Mouse (Mus musculus) adrenal gland, postnatal 25 days (tissue): ENCODE measurements around the gene Olfr1499. TPM values are rescaled to one million over a fixed set of nuclear protein-coding genes. Genes with fewer than 3 reads are reported as not detected.
"Not testable (repeated sequence)": the region's sequence is repeated elsewhere in the genome, so short reads cannot be mapped to it uniquely, and the experiment has no call there.

Experiments used
- DNase-seq: peaks from one replicate; pipeline ENCODE4 v3.0.0; 2021; ENCODE audit warnings: mixed read lengths
- long read RNA-seq: library from polyadenylated mRNA; stranded (forward); transcript quantifications from one replicate; pipeline ENCODE4 v2.0.0, GENCODE M21; 2021
- total RNA-seq: library from RNA; stranded (reverse); gene quantifications from 2 replicates; pipeline ENCODE4 v1.2.3, GENCODE M21; 2021

The Olfr1499 gene
- not detected in 2 replicates for total RNA-seq
- long read RNA-seq: 0 reads

- no peak for DNase-seq
These were observed at the start of gene Olfr1499 for GRCm38 (mm10) chr19:13819347-13819746. Gene Olfr1499, minus strand, starts transcription at chr19:13819447.

GRCm38 (mm10) chr19:13861495-13861894 is 42.2 kb upstream of the Olfr1499 start, which contains the start of gene Olfr1502:
Gene Olfr1502, plus strand, starts transcription at chr19:13861795.
- DNase-seq: no peak

- DNase-seq: not testable (repeated sequence)
These were observed 31.3 kb upstream of the Olfr1499 start, which contains the start of gene Olfr1501 for GRCm38 (mm10) chr19:13850592-13850991. Gene Olfr1501, minus strand, starts transcription at chr19:13850692.

GRCm38 (mm10) chr19:13830388-13830787 is 11.1 kb upstream of the Olfr1499 start, which contains the start of gene Olfr1500:
Gene Olfr1500, minus strand, starts transcription at chr19:13830488.
- DNase-seq: no peak

GRCm38 (mm10) chr19:13828447-13828846 is 9.2 kb upstream of the Olfr1499 start:
- DNase-seq: no peak

- no peak for DNase-seq
These were observed 1.6 kb upstream of the Olfr1499 start for GRCm38 (mm10) chr19:13820847-13821246.

- DNase-seq: no peak
These were observed 420 bp downstream of the Olfr1499 start for GRCm38 (mm10) chr19:13818827-13819226.

- DNase-seq: no peak
These were observed 6.4 kb downstream of the Olfr1499 start for GRCm38 (mm10) chr19:13812823-13813222.

GRCm38 (mm10) chr19:13805486-13805885 is 13.8 kb downstream of the Olfr1499 start:
- DNase-seq: not testable (repeated sequence)

- DNase-seq: no peak
These were observed 21.1 kb downstream of the Olfr1499 start, which contains the start of gene Olfr1497 for GRCm38 (mm10) chr19:13798102-13798501. Gene Olfr1497, minus strand, starts transcription at chr19:13798202.

- no peak for DNase-seq
These were observed 41.7 kb downstream of the Olfr1499 start, which contains the start of gene Olfr1496 for GRCm38 (mm10) chr19:13777578-13777977. Gene Olfr1496, plus strand, starts transcription at chr19:13777878.

GRCm38 (mm10) chr19:13768565-13769276 is 50.5 kb downstream of the Olfr1499 start:
- no peak for DNase-seq

- DNase-seq: no peak
These were observed 54.9 kb downstream of the Olfr1499 start, which contains the start of gene Olfr1495 for GRCm38 (mm10) chr19:13764306-13764705. Gene Olfr1495, plus strand, starts transcription at chr19:13764606.

Other genes starting within 250 kb of the Olfr1499 start
- not detected in 2 replicates for gene Olfr1484, start 235.9 kb downstream of the Olfr1499 start, total RNA-seq
- gene Olfr1487, start 202.1 kb downstream of the Olfr1499 start, total RNA-seq: not detected in 2 replicates
- not detected in 2 replicates for gene Olfr1489, start 187.8 kb downstream of the Olfr1499 start, total RNA-seq
- gene Olfr1490, start 168.4 kb downstream of the Olfr1499 start, total RNA-seq: not detected in 2 replicates
- gene Olfr1491, start 122.2 kb downstream of the Olfr1499 start, total RNA-seq: not detected in 2 replicates
- not detected in 2 replicates for gene Olfr1493-ps1, start 96.2 kb downstream of the Olfr1499 start, total RNA-seq
- gene Olfr1494, start 79.7 kb downstream of the Olfr1499 start, total RNA-seq: not detected in 2 replicates
- not detected in 2 replicates for gene Olfr1495, start 54.8 kb downstream of the Olfr1499 start, total RNA-seq
- not detected in 2 replicates for gene Olfr1496, start 41.6 kb downstream of the Olfr1499 start, total RNA-seq
- gene Olfr1497, start 21.2 kb downstream of the Olfr1499 start, total RNA-seq: not detected in 2 replicates
- gene Olfr1500, start 11.0 kb upstream of the Olfr1499 start, total RNA-seq: not detected in 2 replicates
- not detected in 2 replicates for gene Olfr1501, start 31.2 kb upstream of the Olfr1499 start, total RNA-seq
- gene Olfr1502, start 42.3 kb upstream of the Olfr1499 start, total RNA-seq: not detected in 2 replicates
- not detected in 2 replicates for gene Olfr1504, start 78.5 kb upstream of the Olfr1499 start, total RNA-seq
- gene Olfr1505, start 94.1 kb upstream of the Olfr1499 start, total RNA-seq: not detected in 2 replicates